Mouse (Mus musculus): ENCODE measurements around the gene Dpep1. TPM values are rescaled to one million over a fixed set of nuclear protein-coding genes. Genes with fewer than 3 reads are reported as not detected.

Dpep1 gene
- polyA plus RNA-seq, 1 experiment from 2014 or later = 7.5 TPM

Other genes with a start within 250 kb of the Dpep1 start
- 19.2 and 19.5 TPM in 2 replicates for gene Ankrd11, start 144.0 kb upstream of the Dpep1 start, polyA plus RNA-seq (2015; fragmentation: Nextera tagmentation; extraction: Ambion mirVana)
- gene Spg7, start 123.3 kb upstream of the Dpep1 start, polyA plus RNA-seq (2015; fragmentation: Nextera tagmentation; extraction: Ambion mirVana) = 54.4 and 55.6 TPM in 2 replicates
- 1,403 and 1,521 TPM in 2 replicates for gene Rpl13, start 83.9 kb upstream of the Dpep1 start, polyA plus RNA-seq (2015; fragmentation: Nextera tagmentation; extraction: Ambion mirVana)
- 0.78 and 0.93 TPM in 2 replicates for gene Cpne7, start 68.9 kb upstream of the Dpep1 start, polyA plus RNA-seq (2015; fragmentation: Nextera tagmentation; extraction: Ambion mirVana)
- gene Sult5a1, start 27.9 kb upstream of the Dpep1 start, polyA plus RNA-seq (2015; fragmentation: Nextera tagmentation; extraction: Ambion mirVana) = 9.3 and 9.6 TPM in 2 replicates
- 173 and 184 TPM in 2 replicates for gene Chmp1a, start 26.5 kb downstream of the Dpep1 start, polyA plus RNA-seq (2015; fragmentation: Nextera tagmentation; extraction: Ambion mirVana)
- 1.7 and 2.7 TPM in 2 replicates for gene Spata33, start 26.6 kb downstream of the Dpep1 start, polyA plus RNA-seq (2015; fragmentation: Nextera tagmentation; extraction: Ambion mirVana)
- 23.7 and 27.8 TPM in 2 replicates for gene Cdk10, start 38.6 kb downstream of the Dpep1 start, polyA plus RNA-seq (2015; fragmentation: Nextera tagmentation; extraction: Ambion mirVana)
- 6.0 TPM in 2 replicates for gene Spata2l, start 50.0 kb downstream of the Dpep1 start, polyA plus RNA-seq (2015; fragmentation: Nextera tagmentation; extraction: Ambion mirVana)
- gene Zfp276, start 68.0 kb downstream of the Dpep1 start, polyA plus RNA-seq (2015; fragmentation: Nextera tagmentation; extraction: Ambion mirVana) = 16.5 and 19.3 TPM in 2 replicates
- gene Vps9d1, start 68.1 kb downstream of the Dpep1 start, polyA plus RNA-seq (2015; fragmentation: Nextera tagmentation; extraction: Ambion mirVana) = 16.3 and 19.3 TPM in 2 replicates
- 15.8 and 20.2 TPM in 2 replicates for gene Fanca, start 132.3 kb downstream of the Dpep1 start, polyA plus RNA-seq (2015; fragmentation: Nextera tagmentation; extraction: Ambion mirVana)
- 0.89 and 2.0 TPM in 2 replicates for gene Spire2, start 146.5 kb downstream of the Dpep1 start, polyA plus RNA-seq (2015; fragmentation: Nextera tagmentation; extraction: Ambion mirVana)
- gene Tcf25, start 187.5 kb downstream of the Dpep1 start, polyA plus RNA-seq (2015; fragmentation: Nextera tagmentation; extraction: Ambion mirVana) = 155 and 161 TPM in 2 replicates
- not detected in 2 replicates for gene Mc1r, start 220.9 kb downstream of the Dpep1 start, polyA plus RNA-seq (2015; fragmentation: Nextera tagmentation; extraction: Ambion mirVana)
- 45.6 and 52.6 TPM in 2 replicates for gene Tubb3, start 225.2 kb downstream of the Dpep1 start, polyA plus RNA-seq (2015; fragmentation: Nextera tagmentation; extraction: Ambion mirVana)
- 26.5 and 27.4 TPM in 2 replicates for gene Def8, start 237.3 kb downstream of the Dpep1 start, polyA plus RNA-seq (2015; fragmentation: Nextera tagmentation; extraction: Ambion mirVana)